Mouse (Mus musculus): ENCODE data around the gene Paxbp1. TPM values are rescaled to one million over a fixed set of nuclear protein-coding genes. Genes with fewer than 3 reads are reported as not detected.

Gene Paxbp1
- polyA plus RNA-seq, 1 experiment from 2014 or later: 80.7 TPM

DNA sequence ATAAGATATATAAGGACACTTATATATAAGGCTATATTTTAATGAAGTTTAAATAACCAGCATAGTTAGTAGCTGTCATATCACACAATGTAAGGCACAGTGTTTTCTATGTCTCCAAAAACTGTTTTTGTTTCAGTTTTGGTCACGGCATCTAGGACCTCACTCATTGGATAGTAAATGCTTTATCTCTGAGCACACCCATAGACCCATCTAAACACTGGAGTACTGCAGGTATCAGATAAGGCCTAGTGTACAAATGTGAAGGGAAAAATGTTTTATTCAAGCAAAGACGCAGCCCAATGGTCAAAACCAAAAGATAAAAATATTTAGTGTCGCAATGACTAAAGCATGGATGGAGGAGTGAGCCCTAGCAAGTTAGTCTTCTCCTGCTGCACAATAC, 55.7 kb downstream of the Paxbp1 start:
- H3K4me1 ChIP-seq: no peaks in the 10 kb centered on the region
- no peak overlapping the region for H3K27ac ChIP-seq
- no peak overlapping the region for H3K4me2 ChIP-seq
- WGBS: 92% methylated on average over 3 of the region's 3 CpGs
- H3K27me3 ChIP-seq (replicated peaks): no peaks in the 10 kb centered on the region
- no peaks in the 10 kb centered on the region for H3K9me3 ChIP-seq
- no peak overlapping the region for H3K4me3 ChIP-seq
- no peak for ATAC-seq (replicated peaks)
- H3K36me3 ChIP-seq (replicated peaks): peaks cover 28% of the 10 kb centered on the region
- no peak overlapping the region for H3K9ac ChIP-seq

DNA sequence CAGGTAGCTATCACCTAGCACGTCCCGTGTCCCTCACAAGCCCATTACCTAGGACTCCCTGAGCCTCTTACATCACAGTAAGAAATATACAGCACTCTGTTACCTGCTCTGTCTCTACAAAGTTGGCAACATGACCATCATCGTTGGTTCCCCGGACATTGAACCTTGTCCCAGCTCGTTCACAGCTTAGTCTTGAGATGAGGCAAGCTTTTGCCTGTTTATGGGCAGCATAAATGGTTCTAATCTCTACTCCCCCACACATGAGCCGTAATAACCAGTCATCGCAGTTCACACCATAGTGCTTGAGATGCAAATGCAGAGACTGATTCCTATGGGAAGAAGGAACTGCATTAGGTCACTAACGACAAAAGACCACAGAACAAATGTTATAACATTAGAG, 56.3 kb downstream of the Paxbp1 start:
- no peak overlapping the region for H3K4me3 ChIP-seq
- no peak for ATAC-seq (replicated peaks)

DNA sequence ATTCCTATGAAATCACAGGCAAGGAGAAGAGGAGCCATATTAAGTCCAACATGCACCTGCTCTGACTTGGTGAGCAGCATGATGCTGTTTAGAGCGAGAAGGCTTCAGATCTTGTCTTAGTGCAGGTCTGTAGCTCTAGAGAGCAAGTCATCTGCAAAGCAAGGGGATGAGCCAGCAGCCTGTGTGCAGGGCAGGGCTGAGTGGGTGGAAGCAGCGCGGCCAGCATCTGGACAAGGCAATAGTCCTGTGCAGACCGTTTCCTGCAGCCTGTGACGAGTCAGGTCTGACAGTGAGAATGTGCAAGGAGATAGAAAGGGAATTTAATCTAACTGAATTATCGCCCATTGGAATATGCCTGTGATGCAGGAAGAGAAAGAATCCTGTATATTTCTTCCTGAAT, 73.3 kb downstream of the Paxbp1 start:
- H3K9ac ChIP-seq: no peak overlapping the region
- H3K36me3 ChIP-seq (replicated peaks): peaks cover 36% of the 10 kb centered on the region; the same call in 1 of the 2 replicates
- no peak overlapping the region for H3K4me2 ChIP-seq
- H3K27ac ChIP-seq: no peak overlapping the region
- no peaks in the 10 kb centered on the region for H3K4me1 ChIP-seq
- H3K27me3 ChIP-seq (replicated peaks): no peaks in the 10 kb centered on the region
- H3K9me3 ChIP-seq: no peaks in the 10 kb centered on the region
- ATAC-seq (replicated peaks): no peak
- 87% methylated on average over 6 of the region's 6 CpGs for WGBS
- H3K4me3 ChIP-seq: no peak overlapping the region

More for the DNA sequence above, 56.3 kb downstream of the Paxbp1 start:
- 92% methylated on average over 8 of the region's 8 CpGs for WGBS
- no peaks in the 10 kb centered on the region for H3K4me1 ChIP-seq
- H3K27ac ChIP-seq: no peak overlapping the region
- H3K4me2 ChIP-seq: no peak overlapping the region
- no peaks in the 10 kb centered on the region for H3K9me3 ChIP-seq
- no peak overlapping the region for H3K9ac ChIP-seq
- H3K27me3 ChIP-seq (replicated peaks): no peaks in the 10 kb centered on the region
- H3K36me3 ChIP-seq (replicated peaks): peaks cover 25% of the 10 kb centered on the region

DNA sequence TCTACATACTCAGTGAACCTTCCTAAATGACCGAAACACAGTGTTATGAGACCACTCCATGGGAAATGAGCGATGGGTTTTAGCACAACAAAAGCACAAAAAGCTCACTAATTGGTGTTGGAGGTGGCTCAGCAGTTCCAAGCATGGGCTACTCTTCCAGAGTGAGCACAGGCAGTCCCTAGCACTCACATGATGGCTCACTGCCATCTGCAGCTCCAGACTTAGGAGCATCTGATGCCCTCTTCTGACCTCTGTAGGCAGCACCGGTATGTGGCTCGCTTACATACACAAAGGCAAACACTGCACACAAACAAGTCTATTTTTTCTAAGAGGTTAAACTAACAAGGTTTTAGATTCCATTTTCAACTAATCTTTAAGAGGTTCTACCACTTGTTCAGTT, 78.1 kb downstream of the Paxbp1 start:
- Histone ChIP-seq H3K27ac (no peak overlapping the region), H3K4me2 (no peak overlapping the region), H3K9me3 (no peaks in the 10 kb centered on the region), H3K36me3 (replicated peaks) (peaks cover 41% of the 10 kb centered on the region; the same call in 1 of the 2 replicates), H3K4me1 (no peaks in the 10 kb centered on the region), H3K9ac (no peak overlapping the region), H3K4me3 (no peak overlapping the region), H3K27me3 (replicated peaks) (no peaks in the 10 kb centered on the region)
- WGBS: 90% methylated on average over 4 of the region's 4 CpGs
- no peak for ATAC-seq (replicated peaks)

- WGBS: 93% methylated on average over 10 of the region's 10 CpGs
- no peak overlapping the region for H3K4me3 ChIP-seq
- H3K27ac ChIP-seq: no peak overlapping the region
- no peaks in the 10 kb centered on the region for H3K27me3 ChIP-seq (replicated peaks)
- no peaks in the 10 kb centered on the region for H3K4me1 ChIP-seq
- H3K9me3 ChIP-seq: no peaks in the 10 kb centered on the region
- H3K36me3 ChIP-seq (replicated peaks): peaks cover 36% of the 10 kb centered on the region; the same call in 1 of the 2 replicates
- ATAC-seq (replicated peaks): no peak
- no peak overlapping the region for H3K4me2 ChIP-seq
- no peak overlapping the region for H3K9ac ChIP-seq
These were observed 80.0 kb downstream of the Paxbp1 start for GRCm38 (mm10) chr16:90964302-90964701.

Other genes starting within 250 kb of the Paxbp1 start
- 9.8 and 10.4 TPM in 2 replicates for gene Urb1, start 234.1 kb downstream of the Paxbp1 start, polyA plus RNA-seq (2015; fragmentation: Nextera tagmentation; extraction: Ambion mirVana)
- 2.5 and 5.0 TPM in 2 replicates for gene Eva1c, start 217.8 kb downstream of the Paxbp1 start, polyA plus RNA-seq (2015; fragmentation: Nextera tagmentation; extraction: Ambion mirVana)
- 53.9 TPM in 2 replicates for gene Cfap298, start 109.4 kb downstream of the Paxbp1 start, polyA plus RNA-seq (2015; fragmentation: Nextera tagmentation; extraction: Ambion mirVana)
- 51.7 and 55.3 TPM in 2 replicates for gene Synj1, start 33.2 kb downstream of the Paxbp1 start, polyA plus RNA-seq (2015; fragmentation: Nextera tagmentation; extraction: Ambion mirVana)
- 0.72 and 1.3 TPM in 2 replicates for gene 4932438H23Rik, start 50.6 kb upstream of the Paxbp1 start, polyA plus RNA-seq (2015; fragmentation: Nextera tagmentation; extraction: Ambion mirVana)
- 10.4 and 10.7 TPM in 2 replicates for gene Olig2, start 180.9 kb upstream of the Paxbp1 start, polyA plus RNA-seq (2015; fragmentation: Nextera tagmentation; extraction: Ambion mirVana)
- gene Olig1, start 225.2 kb upstream of the Paxbp1 start, polyA plus RNA-seq (2015; fragmentation: Nextera tagmentation; extraction: Ambion mirVana): 79.2 and 81.5 TPM in 2 replicates

Data from midbrain, embryonic 15.5 days (tissue).